Mouse (Mus musculus): ENCODE results near the gene Sv2a. TPM values are rescaled to one million over a fixed set of nuclear protein-coding genes. Genes with fewer than 3 reads are reported as not detected.
"Not testable (repeated sequence)": the region's sequence is repeated elsewhere in the genome, so short reads cannot be mapped to it uniquely, and the experiment has no call there.

Gene Sv2a
- polyA plus RNA-seq, 1 experiment from 2014 or later: 3.5 TPM

GRCm38 (mm10) chr3:96207819-96208218, 26.9 kb downstream of the Sv2a start:
- WGBS: 65% methylated on average over 3 of the region's 3 CpGs
- H3K9ac ChIP-seq (ENCODE audit: low read depth, low read length): no peak overlapping the region
- no peak overlapping the region for H3K27ac ChIP-seq (ENCODE audit: low read depth, low read length)
- peak; percentile 43 for TF ChIP-seq CTCF (IDR thresholded peaks at IDR 0.05; ENCODE audit: low read depth)
- H3K4me1 ChIP-seq (replicated peaks; ENCODE audit: control insufficient read depth, insufficient read depth, low read length): no peaks in the 10 kb centered on the region
- H3K36me3 ChIP-seq (ENCODE audit: control insufficient read depth, insufficient read depth): no peaks in the 10 kb centered on the region
- no peak for ATAC-seq
- 0 out of 2 replicates have a peak, but pooled peaks cover 3% of the 10 kb centered on the region for H3K27me3 ChIP-seq (replicated peaks; ENCODE audit: control insufficient read depth, insufficient read depth, low read length)
- H3K4me3 ChIP-seq (ENCODE audit: low read depth, low read length): no peak overlapping the region
- no peaks in the 10 kb centered on the region for H3K9me3 ChIP-seq (ENCODE audit: control insufficient read depth)
- H3K4me2 ChIP-seq (replicated peaks; ENCODE audit: low read depth): no peak overlapping the region

- H3K4me2 ChIP-seq (replicated peaks; ENCODE audit: low read depth): no peak overlapping the region
- no peak for ATAC-seq
- 0 out of 2 replicates have a peak, but pooled peaks cover 3% of the 10 kb centered on the region for H3K27me3 ChIP-seq (replicated peaks; ENCODE audit: control insufficient read depth, insufficient read depth, low read length)
- peak; percentile 61 for TF ChIP-seq CTCF (IDR thresholded peaks at IDR 0.05; ENCODE audit: low read depth)
- H3K4me3 ChIP-seq (ENCODE audit: low read depth, low read length): no peak overlapping the region
- WGBS: 28% methylated on average over 15 of the region's 15 CpGs
- no peak overlapping the region for H3K27ac ChIP-seq (ENCODE audit: low read depth, low read length)
- H3K4me1 ChIP-seq (replicated peaks; ENCODE audit: control insufficient read depth, insufficient read depth, low read length): no peaks in the 10 kb centered on the region
- no peak overlapping the region for H3K9ac ChIP-seq (ENCODE audit: low read depth, low read length)
- no peaks in the 10 kb centered on the region for H3K36me3 ChIP-seq (ENCODE audit: control insufficient read depth, insufficient read depth)
- no peaks in the 10 kb centered on the region for H3K9me3 ChIP-seq (ENCODE audit: control insufficient read depth)
Measured at GRCm38 (mm10) chr3:96209242-96209641, 28.3 kb downstream of the Sv2a start.

GRCm38 (mm10) chr3:96219191-96219641, 38.3 kb downstream of the Sv2a start:
- H3K36me3 ChIP-seq (ENCODE audit: control insufficient read depth, insufficient read depth): no peaks in the 10 kb centered on the region
- H3K27ac ChIP-seq (ENCODE audit: low read depth, low read length): peak overlapping the region; percentile 92
- H3K9ac ChIP-seq (ENCODE audit: low read depth, low read length): peak overlapping the region; percentile 35
- peak; percentile 59 for TF ChIP-seq CTCF (IDR thresholded peaks at IDR 0.05; ENCODE audit: low read depth)
- peak; percentile 5; the same call in 1 of the 2 replicates for ATAC-seq
- WGBS: 0% methylated on average over 12 of the region's 12 CpGs
- peak overlapping the region; percentile 59 for H3K4me3 ChIP-seq (ENCODE audit: low read depth, low read length)
- peaks cover 1% of the 10 kb centered on the region; the same call in 1 of the 2 replicates for H3K4me1 ChIP-seq (replicated peaks; ENCODE audit: control insufficient read depth, insufficient read depth, low read length)
- H3K27me3 ChIP-seq (replicated peaks; ENCODE audit: control insufficient read depth, insufficient read depth, low read length): no peaks in the 10 kb centered on the region
- peak overlapping the region; percentile 76 for H3K4me2 ChIP-seq (replicated peaks; ENCODE audit: low read depth)
- no peaks in the 10 kb centered on the region for H3K9me3 ChIP-seq (ENCODE audit: control insufficient read depth)

GRCm38 (mm10) chr3:96219661-96220130, 38.7 kb downstream of the Sv2a start, which contains the start of the genes Bola1 and Hist2h2ab:
TSS of gene Bola1 (minus strand) at chr3:96219709.
TSS of gene Hist2h2ab (plus strand) at chr3:96219865.
- WGBS: 1% methylated on average over 37 of the region's 37 CpGs
- ATAC-seq: peak; percentile 79
- peak within 1 kb of the TSS; percentile 59 for H3K4me3 ChIP-seq (ENCODE audit: low read depth, low read length)
- peaks cover 3% of the 10 kb centered on the region; the same call in 1 of the 2 replicates for H3K4me1 ChIP-seq (replicated peaks; ENCODE audit: control insufficient read depth, insufficient read depth, low read length)
- peak within 1 kb of the TSS; percentile 70 for H3K9ac ChIP-seq (ENCODE audit: low read depth, low read length)
- no peak for TF ChIP-seq CTCF (IDR thresholded peaks at IDR 0.05; ENCODE audit: low read depth)
- peak within 1 kb of the TSS; percentile 76 for H3K4me2 ChIP-seq (replicated peaks; ENCODE audit: low read depth)
- peak within 1 kb of the TSS; percentile 92 for H3K27ac ChIP-seq (ENCODE audit: low read depth, low read length)
- no peaks in the 10 kb centered on the region for H3K9me3 ChIP-seq (ENCODE audit: control insufficient read depth)
- H3K36me3 ChIP-seq (ENCODE audit: control insufficient read depth, insufficient read depth): no peaks in the 10 kb centered on the region
- no peaks in the 10 kb centered on the region for H3K27me3 ChIP-seq (replicated peaks; ENCODE audit: control insufficient read depth, insufficient read depth, low read length)

- Histone ChIP-seq H3K4me2 (replicated peaks; ENCODE audit: low read depth) (peak overlapping the region; percentile 76), H3K27ac (ENCODE audit: low read depth, low read length) (peak overlapping the region; percentile 92), H3K9ac (ENCODE audit: low read depth, low read length) (peak overlapping the region; percentile 70), H3K4me3 (ENCODE audit: low read depth, low read length) (peak overlapping the region; percentile 59)
- ATAC-seq: peak; percentile 4; the same call in 1 of the 2 replicates
- not testable (repeated sequence) for H3K9me3 ChIP-seq (ENCODE audit: control insufficient read depth); H3K27me3 ChIP-seq (replicated peaks; ENCODE audit: control insufficient read depth, insufficient read depth, low read length); H3K4me1 ChIP-seq (replicated peaks; ENCODE audit: control insufficient read depth, insufficient read depth, low read length); H3K36me3 ChIP-seq (ENCODE audit: control insufficient read depth, insufficient read depth)
- WGBS: under 1% methylated on average over 38 of the region's 47 CpGs
Measured at GRCm38 (mm10) chr3:96220131-96220764, 39.3 kb downstream of the Sv2a start.

- WGBS: under 1% methylated on average over 43 of the region's 43 CpGs
- Histone ChIP-seq H3K4me1 (replicated peaks; ENCODE audit: control insufficient read depth, insufficient read depth, low read length) (peaks cover 3% of the 10 kb centered on the region; the same call in 1 of the 2 replicates), H3K27me3 (replicated peaks; ENCODE audit: control insufficient read depth, insufficient read depth, low read length) (no peaks in the 10 kb centered on the region), H3K4me3 (ENCODE audit: low read depth, low read length) (peak within 1 kb of the TSS; percentile 59), H3K9ac (ENCODE audit: low read depth, low read length) (peak within 1 kb of the TSS; percentile 70), H3K27ac (ENCODE audit: low read depth, low read length) (peak within 1 kb of the TSS; percentile 92), H3K9me3 (ENCODE audit: control insufficient read depth) (no peaks in the 10 kb centered on the region), H3K4me2 (replicated peaks; ENCODE audit: low read depth) (peak within 1 kb of the TSS; percentile 76), H3K36me3 (ENCODE audit: control insufficient read depth, insufficient read depth) (no peaks in the 10 kb centered on the region)
- ATAC-seq: peak; percentile 83
- TF ChIP-seq CTCF (IDR thresholded peaks at IDR 0.05; ENCODE audit: low read depth): no peak; the same call in 1 of the 2 replicates
Measured at GRCm38 (mm10) chr3:96220765-96221639, 40.1 kb downstream of the Sv2a start, which contains the start of the genes Hist2h2ac and Hist2h2be. TSS of gene Hist2h2ac (minus strand) at chr3:96220880. TSS of gene Hist2h2be (plus strand) at chr3:96221119.
